Mouse (Mus musculus): ENCODE data around the gene Trem1. TPM values are rescaled to one million over a fixed set of nuclear protein-coding genes. Genes with fewer than 3 reads are reported as not detected.

Gene Trem1
- not detected in 2 replicates for polyA plus RNA-seq (2012)

DNA sequence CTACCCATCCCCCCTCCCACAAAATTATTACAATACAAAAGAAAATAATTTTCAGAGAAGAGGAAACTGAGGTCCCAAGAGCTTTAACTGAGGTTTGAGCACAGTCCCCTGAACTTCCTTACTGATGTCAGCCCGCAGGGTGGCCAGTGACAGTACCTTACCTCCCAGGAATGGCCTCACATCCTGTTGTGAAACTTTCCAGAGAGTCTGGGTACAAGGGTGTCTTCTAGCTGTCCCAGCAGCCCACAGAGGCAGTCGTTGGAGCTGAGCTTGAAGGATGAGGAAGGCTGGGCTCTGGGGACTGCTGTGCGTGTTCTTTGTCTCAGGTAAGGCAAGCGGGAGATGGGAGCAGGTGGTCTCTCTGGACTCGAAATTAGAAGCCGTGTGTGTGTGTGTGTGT, at the start of gene Trem1:
Gene Trem1 (plus strand): TSS at position 251 of the 400 bp plus-strand sequence.
- no peak for TF ChIP-seq GATA1 (IDR thresholded peaks at IDR 0.05; ENCODE audit: low read length)

DNA sequence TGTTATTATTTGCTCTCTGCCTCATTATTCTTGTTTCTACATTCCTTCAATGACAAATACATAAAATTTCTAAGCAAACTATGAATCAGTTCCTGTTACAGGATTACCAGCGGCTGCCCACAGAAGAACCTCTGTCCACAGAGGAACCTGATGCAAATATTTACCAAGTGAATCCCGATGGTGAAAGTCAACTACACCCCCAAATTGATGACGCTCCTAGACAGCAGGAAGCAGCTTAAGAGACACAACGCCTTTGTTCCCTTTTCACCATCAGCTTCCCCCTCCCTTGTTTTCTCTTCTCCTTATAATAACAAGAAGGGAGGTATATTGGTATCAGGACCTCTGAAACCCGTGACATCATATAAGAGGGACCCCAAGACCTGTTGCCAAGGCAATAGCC, 47.3 kb upstream of the Trem1 start:
- no peak for TF ChIP-seq GATA1 (IDR thresholded peaks at IDR 0.05; ENCODE audit: low read length)

DNA sequence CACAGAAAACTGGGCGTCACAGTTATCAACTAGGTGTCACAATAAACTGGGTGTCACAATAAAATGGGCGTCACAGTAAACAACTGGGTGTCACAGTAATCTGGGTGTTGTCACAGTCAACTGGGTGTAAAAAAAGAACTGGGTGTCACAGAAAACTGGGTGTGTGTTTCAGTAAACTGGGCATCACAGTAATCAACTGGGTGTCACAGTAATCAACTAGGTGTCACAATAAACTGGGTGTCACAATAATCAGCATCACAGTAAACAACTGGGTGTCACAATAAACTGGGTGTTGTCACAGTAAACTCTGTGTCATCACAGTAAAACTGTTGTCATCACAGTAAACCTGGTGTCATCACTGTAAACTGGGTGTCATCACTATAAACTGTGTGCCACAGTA, 40.2 kb upstream of the Trem1 start:
- TF ChIP-seq GATA1 (IDR thresholded peaks at IDR 0.05; ENCODE audit: low read length) = no peak

DNA sequence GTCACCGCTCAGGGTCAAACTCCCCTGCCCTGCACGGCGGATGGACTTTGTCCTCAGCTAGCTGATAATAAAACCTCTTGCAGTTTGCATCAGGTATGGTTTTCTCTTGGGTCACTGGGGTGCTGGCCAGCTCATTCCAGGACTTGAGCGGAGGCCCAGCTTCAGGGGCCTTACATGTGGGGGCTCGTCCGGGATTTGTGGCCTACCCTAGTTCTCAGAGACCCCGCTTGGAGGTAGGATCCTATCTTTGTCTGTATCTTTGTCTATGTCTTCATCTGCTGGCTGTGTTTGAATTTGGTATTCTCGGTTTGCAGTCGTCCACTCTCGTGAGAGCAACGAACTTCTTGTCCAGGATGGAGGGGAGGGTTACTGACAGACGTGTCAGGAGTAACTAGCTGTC, 29.5 kb upstream of the Trem1 start:
- TF ChIP-seq GATA1 (IDR thresholded peaks at IDR 0.05; ENCODE audit: low read length) = no peak

DNA sequence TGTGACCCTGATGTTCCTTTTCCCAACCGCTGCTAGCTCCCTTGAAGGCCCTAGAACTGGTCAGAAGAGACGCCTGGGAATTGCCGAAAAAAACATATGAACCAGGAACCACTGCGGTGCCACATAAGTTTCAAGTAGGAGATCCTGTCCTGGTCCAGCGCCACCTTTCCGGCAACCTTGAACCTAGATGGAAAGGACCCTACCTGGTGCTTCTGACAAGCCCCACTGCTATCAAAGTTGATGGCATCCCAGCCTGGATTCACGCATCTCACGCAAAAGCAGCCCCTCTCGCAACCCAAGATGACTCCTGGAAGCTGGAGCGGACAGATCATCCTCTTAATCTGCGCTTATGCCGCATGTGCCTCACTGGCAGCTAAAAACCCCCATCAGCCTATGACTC, 20.0 kb upstream of the Trem1 start:
- TF ChIP-seq GATA1 (IDR thresholded peaks at IDR 0.05; ENCODE audit: low read length) = no peak

DNA sequence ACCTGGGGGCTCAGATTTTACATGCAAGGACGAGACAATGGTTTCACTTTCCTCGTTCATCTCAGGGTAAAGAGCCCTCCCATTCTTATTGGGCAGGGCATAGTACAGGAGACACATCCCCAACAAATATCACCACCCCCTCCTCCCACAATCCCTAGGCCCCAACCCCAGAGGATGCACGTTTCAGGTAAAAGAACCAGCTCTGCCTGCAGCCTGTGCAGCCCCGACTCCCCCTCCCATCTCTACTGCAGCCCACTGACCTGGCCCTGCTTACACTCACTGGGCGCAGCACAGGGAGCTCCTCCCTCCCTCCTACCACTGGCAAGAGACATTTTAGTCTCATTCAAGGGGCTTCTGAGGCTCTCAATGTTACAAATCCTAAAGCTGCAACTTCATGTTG, 19.1 kb upstream of the Trem1 start:
- no peak for TF ChIP-seq GATA1 (IDR thresholded peaks at IDR 0.05; ENCODE audit: low read length)

DNA sequence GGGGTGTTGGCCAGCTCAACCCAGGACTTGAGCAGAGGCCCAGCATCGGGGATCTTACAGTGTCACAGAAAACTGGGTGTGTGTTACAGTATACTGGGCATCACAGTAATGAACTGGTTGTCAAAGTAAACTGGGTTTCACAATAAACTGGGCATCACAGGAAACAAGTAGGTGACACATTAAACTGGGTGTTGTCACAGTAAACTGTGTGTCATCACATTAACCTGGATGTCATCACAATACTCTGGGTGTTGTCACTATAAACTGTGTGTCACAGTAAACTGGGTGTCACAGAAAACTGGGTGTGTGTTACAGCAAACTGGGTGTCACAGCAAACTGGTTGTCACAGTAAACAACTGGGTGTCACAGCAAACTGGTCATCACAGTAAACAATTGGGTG, 17.1 kb upstream of the Trem1 start:
- no peak for TF ChIP-seq GATA1 (IDR thresholded peaks at IDR 0.05; ENCODE audit: low read length)

DNA sequence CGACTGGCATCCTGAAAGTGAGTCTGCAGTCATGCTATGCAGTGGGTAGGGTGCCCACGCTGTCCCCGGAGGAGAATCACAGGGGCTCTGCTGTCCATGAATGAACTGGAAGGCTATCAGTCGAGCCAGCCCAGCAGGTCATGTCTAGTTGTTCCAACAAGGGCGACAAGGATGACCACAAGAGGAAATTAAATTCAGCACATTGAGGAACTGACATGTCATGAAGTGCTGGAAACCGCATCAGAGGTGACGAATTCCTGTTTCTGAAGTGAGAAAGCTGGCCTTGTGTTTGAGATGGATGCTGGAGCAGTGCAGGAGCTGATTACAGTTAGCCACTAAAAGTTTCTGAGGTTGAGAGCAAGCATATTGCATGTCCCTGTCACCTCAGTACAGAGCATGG, 1.9 kb upstream of the Trem1 start:
- no peak for TF ChIP-seq GATA1 (IDR thresholded peaks at IDR 0.05; ENCODE audit: low read length)

DNA sequence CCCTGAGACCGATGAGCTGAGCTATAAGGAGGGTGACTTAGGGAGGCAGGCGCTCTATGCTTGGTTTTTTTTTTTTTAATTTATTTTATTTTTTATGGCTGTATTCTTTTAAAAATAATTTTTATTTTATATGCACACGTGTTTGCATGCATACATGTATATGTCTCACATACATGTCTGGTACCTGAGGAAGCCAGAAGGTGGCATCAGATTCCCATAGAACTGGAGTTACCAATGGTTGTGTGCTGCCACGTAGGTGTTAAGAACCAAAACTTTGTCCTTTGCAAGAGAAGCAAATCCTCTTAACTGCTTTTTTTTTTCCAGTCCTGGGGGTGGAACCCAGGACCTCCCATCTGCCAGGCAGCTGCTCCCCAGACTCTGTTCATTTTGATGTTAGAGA, 1.2 kb downstream of the Trem1 start:
- TF ChIP-seq GATA1 (IDR thresholded peaks at IDR 0.05; ENCODE audit: low read length) = no peak

DNA sequence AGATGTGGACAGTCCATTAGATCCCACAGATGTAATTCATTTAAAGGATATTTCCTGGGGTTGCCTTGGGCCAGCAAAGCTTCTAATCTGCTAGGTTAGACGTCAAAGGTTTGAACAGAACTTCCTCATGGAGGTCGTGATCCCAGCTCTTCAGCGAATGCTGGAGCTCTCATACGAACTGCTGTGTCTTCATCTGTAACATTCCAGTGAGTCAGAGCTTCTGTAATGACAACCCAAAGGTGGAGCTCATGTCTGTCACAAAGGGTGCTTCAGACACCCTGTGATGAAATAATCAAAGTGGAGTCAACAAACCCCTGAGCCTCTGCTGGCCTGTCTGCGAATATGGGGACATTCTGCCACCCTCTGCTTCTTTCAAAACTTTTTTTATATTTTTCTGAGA, 2.0 kb downstream of the Trem1 start:
- no peak for TF ChIP-seq GATA1 (IDR thresholded peaks at IDR 0.05; ENCODE audit: low read length)

DNA sequence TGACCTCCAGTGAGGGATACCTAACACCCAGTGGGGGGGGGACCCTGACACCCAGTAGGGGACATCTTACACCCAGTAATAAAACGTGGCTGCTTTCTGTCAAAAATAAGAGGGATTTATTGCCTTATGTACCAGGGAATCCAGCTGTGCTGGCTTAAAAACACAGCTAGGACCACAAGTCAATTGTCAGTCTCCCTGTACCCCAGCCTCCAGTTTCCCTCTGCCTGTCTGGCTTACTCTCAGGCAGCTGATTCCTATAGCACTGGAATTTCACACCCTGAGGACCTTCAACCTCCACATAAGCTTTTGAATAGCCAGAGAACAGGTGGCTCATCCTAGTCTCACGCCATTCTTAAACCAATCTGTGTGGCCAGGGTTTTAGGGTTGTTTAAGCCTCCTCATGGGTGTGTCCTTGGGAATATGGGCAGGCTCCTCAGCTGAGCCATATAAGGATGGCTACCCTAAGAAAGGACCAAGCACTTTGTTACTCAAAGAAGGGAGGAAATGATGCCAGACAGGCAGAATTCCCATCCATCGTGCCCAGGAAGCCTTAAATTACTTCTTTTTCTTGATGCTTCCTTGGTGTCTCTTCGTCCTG, 3.3 kb downstream of the Trem1 start:
- TF ChIP-seq GATA1 (IDR thresholded peaks at IDR 0.05; ENCODE audit: low read length) = no peak

DNA sequence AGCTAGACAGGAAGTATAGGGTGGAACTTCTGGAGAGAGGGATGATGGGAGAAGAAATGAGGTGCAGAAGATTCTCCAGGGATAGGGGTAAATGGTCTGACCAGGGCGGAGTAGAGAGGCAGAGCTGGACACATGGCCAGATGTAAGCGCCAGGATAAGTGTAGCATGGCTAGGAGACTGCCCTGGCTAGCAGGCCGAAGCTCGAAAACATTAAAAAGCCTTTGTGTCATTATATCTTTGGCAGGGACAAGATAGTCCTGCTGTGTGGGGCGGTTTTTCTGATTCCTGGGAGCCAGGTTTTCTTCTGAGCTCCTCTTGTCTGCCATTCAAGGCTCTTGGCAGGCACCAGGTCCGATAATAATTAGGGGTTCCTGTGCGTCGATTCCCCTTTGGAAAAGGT, 5.1 kb downstream of the Trem1 start:
- TF ChIP-seq GATA1 (IDR thresholded peaks at IDR 0.05; ENCODE audit: low read length) = no peak

DNA sequence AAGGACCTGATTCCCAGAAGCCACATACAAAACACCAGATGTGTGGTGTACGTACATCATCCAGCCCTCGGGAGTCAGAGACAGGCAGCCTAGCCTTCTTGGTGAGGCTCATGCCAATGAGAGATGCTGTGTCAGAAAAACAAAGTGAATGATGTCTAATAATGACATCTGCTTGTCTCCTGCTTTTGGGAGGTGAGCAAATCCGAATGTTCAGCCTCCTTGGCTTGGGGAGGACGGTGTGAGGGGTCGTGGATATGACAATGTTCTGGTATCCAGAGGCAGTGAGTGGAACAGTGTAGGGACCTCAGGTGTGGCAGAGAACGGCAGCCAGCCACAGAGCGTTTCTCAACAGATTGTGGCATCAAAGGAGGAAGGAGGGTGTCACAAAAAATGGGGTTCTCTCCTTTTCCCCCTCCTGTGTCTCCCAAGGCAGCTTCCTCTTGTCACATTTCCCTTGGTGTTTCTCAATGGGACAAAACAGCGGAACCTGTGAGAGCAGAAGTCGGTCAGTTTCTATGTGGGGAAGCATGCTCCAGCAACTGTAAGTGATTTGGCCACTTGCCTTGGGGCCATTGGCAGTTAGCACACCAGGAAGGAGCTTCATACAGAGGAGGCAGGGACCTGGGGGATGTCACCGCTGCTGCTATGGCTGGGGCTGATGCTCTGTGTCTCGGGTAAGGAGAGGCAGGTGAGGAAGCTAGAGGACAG, 14.8 kb downstream of the Trem1 start, which contains the start of gene Trem3:
Gene Trem3 (plus strand): TSS at position 557 of the 708 bp plus-strand sequence.
- TF ChIP-seq GATA1 (IDR thresholded peaks at IDR 0.05; ENCODE audit: low read length) = no peak

DNA sequence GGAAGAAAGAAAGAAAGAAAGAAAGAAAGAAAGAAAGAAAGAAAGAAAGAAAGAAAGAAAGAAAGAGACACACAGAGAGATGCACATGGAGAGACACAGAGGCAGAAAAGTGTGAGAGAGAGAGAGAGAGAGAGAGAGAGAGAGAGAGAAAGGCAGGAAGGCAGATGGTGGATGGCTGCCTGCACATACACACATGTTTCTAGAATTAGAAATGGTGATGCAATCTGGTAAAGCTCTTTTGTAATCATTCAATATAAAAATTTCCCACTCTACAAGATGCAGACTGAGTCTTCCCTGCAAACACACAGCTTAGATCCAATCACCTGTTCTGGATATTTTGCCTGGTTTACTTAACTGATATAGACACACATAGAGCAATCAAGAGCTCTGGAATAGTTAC, 16.5 kb downstream of the Trem1 start:
- TF ChIP-seq GATA1 (IDR thresholded peaks at IDR 0.05; ENCODE audit: low read length) = no peak

DNA sequence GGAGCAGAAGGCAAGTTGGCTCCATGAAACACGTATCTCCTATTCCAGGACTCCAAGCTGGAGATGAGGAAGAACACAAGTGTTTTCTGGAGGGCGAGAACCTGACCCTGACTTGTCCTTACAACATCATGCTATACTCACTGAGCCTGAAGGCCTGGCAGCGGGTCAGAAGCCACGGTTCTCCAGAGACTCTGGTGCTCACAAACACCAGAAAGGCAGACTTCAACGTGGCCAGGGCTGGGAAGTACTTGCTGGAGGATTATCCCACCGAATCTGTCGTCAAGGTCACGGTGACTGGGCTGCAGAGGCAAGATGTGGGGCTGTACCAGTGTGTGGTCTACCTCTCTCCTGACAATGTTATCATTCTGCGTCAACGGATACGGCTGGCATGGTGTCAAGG, 16.9 kb downstream of the Trem1 start:
- no peak for TF ChIP-seq GATA1 (IDR thresholded peaks at IDR 0.05; ENCODE audit: low read length)

DNA sequence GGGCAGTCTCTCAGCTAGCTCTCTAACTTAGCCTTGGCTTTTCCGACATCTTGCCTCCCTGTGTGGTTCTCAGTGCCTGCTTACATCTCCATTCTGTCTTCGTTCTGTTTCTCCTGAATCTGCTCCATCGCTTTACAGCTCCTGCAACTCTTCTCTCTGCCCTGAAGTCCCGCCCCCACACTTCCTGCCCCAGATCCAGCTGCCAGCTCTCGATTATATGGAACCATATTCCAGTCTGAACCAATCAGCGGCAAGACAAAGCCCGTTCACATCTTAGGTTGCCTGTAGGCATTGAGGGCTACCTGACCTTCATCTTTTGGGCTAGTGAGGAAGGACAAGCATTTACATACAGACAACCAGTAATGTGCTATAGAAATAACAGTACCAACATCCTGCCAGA, 18.1 kb downstream of the Trem1 start:
- no peak for TF ChIP-seq GATA1 (IDR thresholded peaks at IDR 0.05; ENCODE audit: low read length)

DNA sequence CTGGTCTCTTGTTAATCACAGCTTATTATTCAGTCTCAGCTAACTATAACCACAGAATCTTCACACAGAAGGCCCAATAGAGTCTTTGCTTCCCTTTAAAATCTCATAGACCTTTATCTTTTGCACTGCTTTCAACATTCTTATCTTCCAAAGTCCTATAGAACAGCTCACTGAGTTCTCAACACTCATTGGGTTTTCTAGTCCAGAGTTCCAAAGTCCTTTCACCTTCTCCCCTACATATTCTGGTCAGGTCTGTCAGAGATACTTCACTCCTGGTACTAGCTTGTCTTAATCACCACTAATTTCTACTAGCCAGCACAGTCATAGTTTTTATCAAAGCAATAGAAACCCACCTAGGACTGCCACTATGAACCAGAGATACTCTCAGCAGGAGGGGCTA, 24.0 kb downstream of the Trem1 start:
- no peak for TF ChIP-seq GATA1 (IDR thresholded peaks at IDR 0.05; ENCODE audit: low read length)

All from G1E-ER4 (cell line).